ENCODE assay signal across 11 mouse cellular contexts in the genomic region with DNA sequence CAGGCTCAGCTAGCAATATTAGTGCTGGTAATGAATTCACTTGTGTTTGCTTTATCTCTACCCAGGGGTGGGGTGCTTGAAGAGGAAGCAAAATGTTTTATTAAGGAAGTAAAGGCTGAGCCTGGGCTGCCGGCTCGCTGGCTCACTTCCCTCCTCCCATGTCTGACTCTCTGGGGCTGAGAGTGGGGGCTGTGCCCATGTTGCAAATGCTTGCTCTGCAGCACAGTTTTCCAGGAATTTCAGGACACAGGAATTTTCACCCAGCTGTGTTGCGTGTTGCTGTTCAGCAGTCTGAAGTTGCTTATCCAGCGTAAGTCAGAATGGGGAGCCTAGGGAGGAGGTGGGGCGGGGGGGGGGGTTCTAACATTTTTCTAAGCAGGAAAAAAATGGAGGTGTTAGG.
DNase-seq lines count a peak whose midpoint lies in the region; ATAC-seq lines count a peak whose summit lies in the region.
"Had no signal": no experiment of that assay in that cellular context is flagged by ENCODE, and none has a peak within 500 bp of the region (broad histone marks: within the 10 kb centered on the region; RNA-seq: fewer than 3 reads in every experiment).

No protein-coding gene starts in this region.

- H3K9ac ChIP-seq in forebrain, embryonic 12.5 days = no peak overlapping the region
- H3K9ac ChIP-seq in embryonic facial prominence, embryonic 14.5 days (ENCODE audit: low read depth, low read length) = no peak overlapping the region
- H3K9ac ChIP-seq: neural tube, embryonic 12.5 days; stomach, embryonic 15.5 days had no signal

- no peak for DNase-seq in forebrain, embryonic 10.5 days (ENCODE audit: extremely low spot score, low spot score)
- DNase-seq in layer of hippocampus, adult 9-11 months = peak; percentile 11
- DNase-seq in layer of hippocampus, adult 8-10 months (ENCODE audit: low spot score in 2 of 2) = no peak
- peak; percentile 36 for DNase-seq in embryonic facial prominence, embryonic 14.5 days (ENCODE audit: low spot score)
- peak; percentile 2 for DNase-seq in lung, postnatal 36 days
- DNase-seq in spleen, postnatal 14 days (ENCODE audit: low spot score in 2 of 2) = no peak
- DNase-seq in spleen, adult 12 weeks (ENCODE audit: low spot score) = no peak
- DNase-seq: cerebellum, adult 8-10 months had no signal

- H3K36me3 ChIP-seq in forebrain, embryonic 10.5 days (replicated peaks) = no peaks in the 10 kb centered on the region
- H3K36me3 ChIP-seq in forebrain, embryonic 12.5 days (replicated peaks) = no peaks in the 10 kb centered on the region
- H3K36me3 ChIP-seq in embryonic facial prominence, embryonic 14.5 days (ENCODE audit: control insufficient read depth, insufficient read depth, low read length) = no peaks in the 10 kb centered on the region
- H3K36me3 ChIP-seq: neural tube, embryonic 12.5 days; stomach, embryonic 15.5 days had no signal

- H3K9me3 ChIP-seq in forebrain, embryonic 10.5 days = no peaks in the 10 kb centered on the region
- H3K9me3 ChIP-seq in forebrain, embryonic 12.5 days = no peaks in the 10 kb centered on the region
- no peaks in the 10 kb centered on the region for H3K9me3 ChIP-seq in embryonic facial prominence, embryonic 14.5 days (ENCODE audit: control insufficient read depth, low read length)
- H3K9me3 ChIP-seq: neural tube, embryonic 12.5 days; stomach, embryonic 15.5 days had no signal

- H3K4me3 ChIP-seq in forebrain, embryonic 10.5 days = no peak overlapping the region
- no peak overlapping the region for H3K4me3 ChIP-seq in forebrain, embryonic 12.5 days (replicated peaks)
- no peak overlapping the region for H3K4me3 ChIP-seq in embryonic facial prominence, embryonic 14.5 days (ENCODE audit: low read depth, low read length)
- H3K4me3 ChIP-seq: neural tube, embryonic 12.5 days; stomach, embryonic 15.5 days had no signal

- H3K4me1 ChIP-seq in forebrain, embryonic 10.5 days = no peaks in the 10 kb centered on the region
- H3K4me1 ChIP-seq in forebrain, embryonic 12.5 days = 0 out of 2 replicates have a peak, but pooled peaks cover 4% of the 10 kb centered on the region
- no peaks in the 10 kb centered on the region for H3K4me1 ChIP-seq in embryonic facial prominence, embryonic 14.5 days (ENCODE audit: control insufficient read depth, insufficient read depth, low read length)
- H3K4me1 ChIP-seq: neural tube, embryonic 12.5 days; stomach, embryonic 15.5 days had no signal

- no peak; the same call in 1 of the 2 replicates for ATAC-seq in forebrain, embryonic 12.5 days (ENCODE audit: low FRiP score)
- no peak for ATAC-seq in embryonic facial prominence, embryonic 14.5 days (ENCODE audit: low read depth)

- 71% methylated on average over 5 of the region's 5 CpGs for WGBS in forebrain, embryonic 10.5 days
- WGBS in forebrain, embryonic 12.5 days = 62% methylated on average over 5 of the region's 5 CpGs
- 36% methylated on average over 5 of the region's 5 CpGs for WGBS in embryonic facial prominence, embryonic 14.5 days

- H3K27ac ChIP-seq in forebrain, embryonic 10.5 days = 0 out of 2 replicates have a peak overlapping the region, but pooled peaks have one; percentile 30
- no peak overlapping the region for H3K27ac ChIP-seq in forebrain, embryonic 12.5 days
- no peak overlapping the region for H3K27ac ChIP-seq in embryonic facial prominence, embryonic 14.5 days (replicated peaks; ENCODE audit: low read depth, low read length)
- H3K27ac ChIP-seq: neural tube, embryonic 12.5 days; stomach, embryonic 15.5 days had no signal

- H3K27me3 ChIP-seq in forebrain, embryonic 10.5 days (ENCODE audit: poor library complexity, severe bottlenecking) = peaks cover 5% of the 10 kb centered on the region; the same call in 1 of the 2 replicates
- H3K27me3 ChIP-seq in forebrain, embryonic 12.5 days = no peaks in the 10 kb centered on the region
- no peaks in the 10 kb centered on the region for H3K27me3 ChIP-seq in embryonic facial prominence, embryonic 14.5 days (replicated peaks; ENCODE audit: control insufficient read depth, insufficient read depth, low read length)
- H3K27me3 ChIP-seq: neural tube, embryonic 12.5 days; stomach, embryonic 15.5 days had no signal

- H3K4me2 ChIP-seq in forebrain, embryonic 12.5 days = no peak overlapping the region
- no peak overlapping the region for H3K4me2 ChIP-seq in embryonic facial prominence, embryonic 14.5 days (ENCODE audit: low read depth, low read length)
- H3K4me2 ChIP-seq: neural tube, embryonic 12.5 days; stomach, embryonic 15.5 days had no signal

Comparison
In these comparisons a context has a peak if more than half of its experiments do, and no peak if none do; other contexts are left out.
1. DNase-seq: peak in layer of hippocampus, adult 9-11 months (single experiment), embryonic facial prominence, embryonic 14.5 days (single experiment) and lung, postnatal 36 days (single experiment); none in forebrain, embryonic 10.5 days (single experiment), layer of hippocampus, adult 8-10 months (0 of 2), spleen, postnatal 14 days (0 of 2) and spleen, adult 12 weeks (single experiment).